Mouse (Mus musculus) heart, postnatal 0 days (tissue): ENCODE measurements at regions not wholly inside any gene's neighbourhood (a gene's known extent, or its start where the extent isn't known, plus 50 kb on each side); places are given as distances from the start of the nearest gene placed in this dataset.

Experiments
- CTCF ChIP-seq: IDR thresholded peaks from 2 replicates; pipeline ENCODE4 v1.5.1; 2016; ENCODE audit warnings: antibody characterized with exemption, control low read depth, low read depth
- EP300 ChIP-seq: IDR thresholded peaks from 2 replicates; pipeline ENCODE4 v1.6.1; 2016; ENCODE audit warnings: antibody characterized with exemption, low read depth

DNA sequence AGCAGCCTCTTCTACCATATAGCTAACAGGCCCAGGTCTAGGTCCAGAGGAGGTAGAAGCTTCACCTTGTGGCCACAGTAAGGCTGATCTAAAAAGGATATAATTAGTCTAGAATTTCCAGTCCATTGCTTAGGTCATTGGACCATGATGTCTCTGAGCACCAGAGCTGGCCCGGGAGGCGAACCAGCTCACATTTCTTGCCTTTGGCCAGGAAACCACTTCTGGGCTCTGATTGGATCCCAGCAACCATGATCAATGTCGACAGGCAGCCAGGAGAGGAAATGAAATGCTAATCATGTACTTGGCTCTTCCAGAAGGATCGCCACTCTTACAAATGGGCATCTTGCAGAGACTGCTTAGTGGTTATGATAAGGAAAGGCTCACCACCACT, 99.5 kb upstream of the Nrbf2 start:
- TF ChIP-seq CTCF (no peak), EP300 (no peak)
